Mouse (Mus musculus): ENCODE data around the gene Brpf3.

The Brpf3 gene

GRCm38 (mm10) chr17:28874825-28875224 lies 73.9 kb downstream of the Brpf3 start:
- peak; percentile 68 for DNase-seq (ENCODE audit: low read depth)

- DNase-seq (ENCODE audit: low read depth) = peak; percentile 54
Measured at GRCm38 (mm10) chr17:28875316-28875715, 74.4 kb downstream of the Brpf3 start.

- no peak for DNase-seq (ENCODE audit: low read depth)
Measured at GRCm38 (mm10) chr17:28876331-28876730, 75.4 kb downstream of the Brpf3 start.

- no peak for DNase-seq (ENCODE audit: low read depth)
Measured at GRCm38 (mm10) chr17:28876821-28877220, 75.9 kb downstream of the Brpf3 start.

- DNase-seq (ENCODE audit: low read depth) = peak; percentile 73
Measured at GRCm38 (mm10) chr17:28879931-28880391, 79.1 kb downstream of the Brpf3 start.

- DNase-seq (ENCODE audit: low read depth) = peak; percentile 87
Measured at GRCm38 (mm10) chr17:28882316-28882715, 81.4 kb downstream of the Brpf3 start.

- DNase-seq (ENCODE audit: low read depth) = peak; percentile 73
Measured at GRCm38 (mm10) chr17:28882810-28883209, 81.9 kb downstream of the Brpf3 start.

- peak; percentile 40 for DNase-seq (ENCODE audit: low read depth)
Measured at GRCm38 (mm10) chr17:28883941-28884516, 83.1 kb downstream of the Brpf3 start.

GRCm38 (mm10) chr17:28885231-28885630 lies 84.3 kb downstream of the Brpf3 start:
- no peak for DNase-seq (ENCODE audit: low read depth)

GRCm38 (mm10) chr17:28886266-28886665 lies 85.4 kb downstream of the Brpf3 start:
- no peak for DNase-seq (ENCODE audit: low read depth)
